Mouse (Mus musculus): Measurements from ENCODE around the gene Rnase11. TPM values are rescaled to one million over a fixed set of nuclear protein-coding genes. Genes with fewer than 3 reads are reported as not detected.

Rnase11 gene
- polyA plus RNA-seq, 1 experiment from 2014 or later: not detected

- WGBS: 82% methylated on average over 6 of the region's 6 CpGs
Measured at GRCm38 (mm10) chr14:51009572-51009971, 40.4 kb downstream of the Rnase11 start.

GRCm38 (mm10) chr14:51008781-51009180, 41.2 kb downstream of the Rnase11 start:
- Histone ChIP-seq H3K4me1 (ENCODE audit: control insufficient read depth, insufficient read depth, low read length) (no peaks in the 10 kb centered on the region), H3K36me3 (ENCODE audit: control insufficient read depth, insufficient read depth, low read length) (no peaks in the 10 kb centered on the region), H3K27me3 (ENCODE audit: control insufficient read depth, insufficient read depth, low read length) (no peaks in the 10 kb centered on the region), H3K9ac (ENCODE audit: low read length) (no peak overlapping the region), H3K9me3 (ENCODE audit: control insufficient read depth, low read length) (no peaks in the 10 kb centered on the region), H3K27ac (replicated peaks; ENCODE audit: low read depth, low read length) (no peak overlapping the region), H3K4me3 (ENCODE audit: low read depth, low read length) (no peak overlapping the region), H3K4me2 (ENCODE audit: low read depth, severe bottlenecking) (no peak overlapping the region)
- ATAC-seq (ENCODE audit: insufficient number of reproducible peaks, low FRiP score, low TSS enrichment, low read depth): no peak
- 83% methylated on average over 4 of the region's 4 CpGs for WGBS
- DNase-seq (ENCODE audit: low spot score): peak; percentile 12

More at GRCm38 (mm10) chr14:51009572-51009971, 40.4 kb downstream of the Rnase11 start:
- no peak for ATAC-seq (ENCODE audit: insufficient number of reproducible peaks, low FRiP score, low TSS enrichment, low read depth)
- no peak overlapping the region for H3K27ac ChIP-seq (replicated peaks; ENCODE audit: low read depth, low read length)
- H3K4me2 ChIP-seq (ENCODE audit: low read depth, severe bottlenecking): no peak overlapping the region
- no peaks in the 10 kb centered on the region for H3K27me3 ChIP-seq (ENCODE audit: control insufficient read depth, insufficient read depth, low read length)
- H3K4me3 ChIP-seq (ENCODE audit: low read depth, low read length): no peak overlapping the region
- H3K36me3 ChIP-seq (ENCODE audit: control insufficient read depth, insufficient read depth, low read length): no peaks in the 10 kb centered on the region
- no peak for DNase-seq (ENCODE audit: low spot score)
- H3K9me3 ChIP-seq (ENCODE audit: control insufficient read depth, low read length): no peaks in the 10 kb centered on the region
- no peaks in the 10 kb centered on the region for H3K4me1 ChIP-seq (ENCODE audit: control insufficient read depth, insufficient read depth, low read length)
- H3K9ac ChIP-seq (ENCODE audit: low read length): no peak overlapping the region

- no peaks in the 10 kb centered on the region for H3K9me3 ChIP-seq (ENCODE audit: control insufficient read depth, low read length)
- H3K9ac ChIP-seq (ENCODE audit: low read length): no peak overlapping the region
- no peak overlapping the region for H3K27ac ChIP-seq (replicated peaks; ENCODE audit: low read depth, low read length)
- no peak overlapping the region for H3K4me2 ChIP-seq (ENCODE audit: low read depth, severe bottlenecking)
- no peaks in the 10 kb centered on the region for H3K4me1 ChIP-seq (ENCODE audit: control insufficient read depth, insufficient read depth, low read length)
- no peak overlapping the region for H3K4me3 ChIP-seq (ENCODE audit: low read depth, low read length)
- 82% methylated on average over 13 of the region's 13 CpGs for WGBS
- no peak for ATAC-seq (ENCODE audit: insufficient number of reproducible peaks, low FRiP score, low TSS enrichment, low read depth)
- H3K36me3 ChIP-seq (ENCODE audit: control insufficient read depth, insufficient read depth, low read length): no peaks in the 10 kb centered on the region
- peak; percentile 9 for DNase-seq (ENCODE audit: low spot score)
- no peaks in the 10 kb centered on the region for H3K27me3 ChIP-seq (ENCODE audit: control insufficient read depth, insufficient read depth, low read length)
Measured at GRCm38 (mm10) chr14:51007914-51008713, 41.8 kb downstream of the Rnase11 start.

- H3K9me3 ChIP-seq (ENCODE audit: control insufficient read depth, low read length): no peaks in the 10 kb centered on the region
- H3K4me1 ChIP-seq (ENCODE audit: control insufficient read depth, insufficient read depth, low read length): no peaks in the 10 kb centered on the region
- no peak within 1 kb of the TSS for H3K4me3 ChIP-seq (ENCODE audit: low read depth, low read length)
- DNase-seq (ENCODE audit: low spot score) (peak; percentile 16), ATAC-seq (ENCODE audit: insufficient number of reproducible peaks, low FRiP score, low TSS enrichment, low read depth) (no peak)
- WGBS: 53% methylated on average over 8 of the region's 8 CpGs
- H3K4me2 ChIP-seq (ENCODE audit: low read depth, severe bottlenecking): no peak within 1 kb of the TSS
- no peak within 1 kb of the TSS for H3K9ac ChIP-seq (ENCODE audit: low read length)
- H3K27me3 ChIP-seq (ENCODE audit: control insufficient read depth, insufficient read depth, low read length): no peaks in the 10 kb centered on the region
- H3K27ac ChIP-seq (replicated peaks; ENCODE audit: low read depth, low read length): no peak within 1 kb of the TSS
- no peaks in the 10 kb centered on the region for H3K36me3 ChIP-seq (ENCODE audit: control insufficient read depth, insufficient read depth, low read length)
Measured at GRCm38 (mm10) chr14:51007152-51007801, 42.7 kb downstream of the Rnase11 start, which contains the start of gene Rnase10. TSS of gene Rnase10 (plus strand) at chr14:51007751.

Other genes starting within 250 kb of the Rnase11 start
- gene Ccnb1ip1, start 242.4 kb downstream of the Rnase11 start, polyA plus RNA-seq (2014; fragmentation: Nextera tagmentation; extraction: Ambion mirVana): not detected in 2 replicates
- gene Parp2, start 242.3 kb downstream of the Rnase11 start, polyA plus RNA-seq (2014; fragmentation: Nextera tagmentation; extraction: Ambion mirVana): 71.6 and 79.9 TPM in 2 replicates
- gene Tep1, start 179.6 kb downstream of the Rnase11 start, polyA plus RNA-seq (2014; fragmentation: Nextera tagmentation; extraction: Ambion mirVana): 5.2 and 6.2 TPM in 2 replicates
- 0.08 TPM in 1 of 2 replicates, not detected in the other for gene Klhl33, start 152.7 kb downstream of the Rnase11 start, polyA plus RNA-seq (2014; fragmentation: Nextera tagmentation; extraction: Ambion mirVana)
- gene Osgep, start 125.3 kb downstream of the Rnase11 start, polyA plus RNA-seq (2014; fragmentation: Nextera tagmentation; extraction: Ambion mirVana): 173 and 186 TPM in 2 replicates
- gene Apex1, start 125.2 kb downstream of the Rnase11 start, polyA plus RNA-seq (2014; fragmentation: Nextera tagmentation; extraction: Ambion mirVana): 447 and 466 TPM in 2 replicates
- 47.3 and 52.8 TPM in 2 replicates for gene Pip4p1, start 119.3 kb downstream of the Rnase11 start, polyA plus RNA-seq (2014; fragmentation: Nextera tagmentation; extraction: Ambion mirVana)
- 78.4 and 86.1 TPM in 2 replicates for gene Pnp, start 119.1 kb downstream of the Rnase11 start, polyA plus RNA-seq (2014; fragmentation: Nextera tagmentation; extraction: Ambion mirVana)
- not detected in 2 replicates for gene Gm49342, start 105.6 kb downstream of the Rnase11 start, polyA plus RNA-seq (2014; fragmentation: Nextera tagmentation; extraction: Ambion mirVana)
- 0.34 and 0.84 TPM in 2 replicates for gene Pnp2, start 94.2 kb downstream of the Rnase11 start, polyA plus RNA-seq (2014; fragmentation: Nextera tagmentation; extraction: Ambion mirVana)
- gene Rnase10, start 42.4 kb downstream of the Rnase11 start, polyA plus RNA-seq (2014; fragmentation: Nextera tagmentation; extraction: Ambion mirVana): not detected in 2 replicates
- gene Rnase9, start 8.3 kb downstream of the Rnase11 start, polyA plus RNA-seq (2014; fragmentation: Nextera tagmentation; extraction: Ambion mirVana): not detected in 2 replicates
- not detected in 2 replicates for gene Rnase12, start 7.5 kb upstream of the Rnase11 start, polyA plus RNA-seq (2014; fragmentation: Nextera tagmentation; extraction: Ambion mirVana)
- not detected in 2 replicates for gene Olfr750, start 24.3 kb upstream of the Rnase11 start, polyA plus RNA-seq (2014; fragmentation: Nextera tagmentation; extraction: Ambion mirVana)
- 7.1 and 8.8 TPM in 2 replicates for gene Rnase4, start 40.9 kb upstream of the Rnase11 start, polyA plus RNA-seq (2014; fragmentation: Nextera tagmentation; extraction: Ambion mirVana)
- gene Ang, start 41.0 kb upstream of the Rnase11 start, polyA plus RNA-seq (2014; fragmentation: Nextera tagmentation; extraction: Ambion mirVana): 1.9 and 2.2 TPM in 2 replicates
- gene Eddm3b, start 64.3 kb upstream of the Rnase11 start, polyA plus RNA-seq (2014; fragmentation: Nextera tagmentation; extraction: Ambion mirVana): not detected in 2 replicates
- 0.20 and 0.41 TPM in 2 replicates for gene Rnase6, start 73.7 kb upstream of the Rnase11 start, polyA plus RNA-seq (2014; fragmentation: Nextera tagmentation; extraction: Ambion mirVana)
- 0.20 TPM in 1 of 2 replicates, not detected in the other for gene Rnase1, start 96.6 kb upstream of the Rnase11 start, polyA plus RNA-seq (2014; fragmentation: Nextera tagmentation; extraction: Ambion mirVana)
- gene Rnase2b, start 112.1 kb upstream of the Rnase11 start, polyA plus RNA-seq (2014; fragmentation: Nextera tagmentation; extraction: Ambion mirVana): not detected in 2 replicates
- not detected in 2 replicates for gene Ang2, start 149.0 kb upstream of the Rnase11 start, polyA plus RNA-seq (2014; fragmentation: Nextera tagmentation; extraction: Ambion mirVana)
- gene Ear14, start 153.2 kb upstream of the Rnase11 start, polyA plus RNA-seq (2014; fragmentation: Nextera tagmentation; extraction: Ambion mirVana): not detected in 2 replicates
- gene Rnase2a, start 205.9 kb upstream of the Rnase11 start, polyA plus RNA-seq (2014; fragmentation: Nextera tagmentation; extraction: Ambion mirVana): not detected in 2 replicates